Mouse (Mus musculus): ENCODE data around the gene Epha4.

- TF ChIP-seq CTCF (IDR thresholded peaks at IDR 0.05; ENCODE audit: low read depth, low read length) (no peak), GATA1 (IDR thresholded peaks at IDR 0.05; ENCODE audit: borderline replicate concordance, low read length) (no peak), GATA2 (IDR thresholded peaks at IDR 0.05; ENCODE audit: borderline replicate concordance, low read depth, low read length) (no peak), TAL1 (conservative IDR thresholded peaks at IDR 0.05; ENCODE audit: low read depth, low read length) (no peak)
Measured at GRCm38 (mm10) chr1:77389069-77389468, 125.8 kb downstream of the Epha4 start.
